Mouse (Mus musculus): ENCODE measurements around the gene Ppat. TPM values are rescaled to one million over a fixed set of nuclear protein-coding genes. Genes with fewer than 3 reads are reported as not detected.
"Not testable (repeated sequence)": the region's sequence is repeated elsewhere in the genome, so short reads cannot be mapped to it uniquely, and the experiment has no call there.

Gene Ppat
- polyA plus RNA-seq (2012; rRNA removed) = 5.6 and 8.7 TPM in 2 replicates

DNA sequence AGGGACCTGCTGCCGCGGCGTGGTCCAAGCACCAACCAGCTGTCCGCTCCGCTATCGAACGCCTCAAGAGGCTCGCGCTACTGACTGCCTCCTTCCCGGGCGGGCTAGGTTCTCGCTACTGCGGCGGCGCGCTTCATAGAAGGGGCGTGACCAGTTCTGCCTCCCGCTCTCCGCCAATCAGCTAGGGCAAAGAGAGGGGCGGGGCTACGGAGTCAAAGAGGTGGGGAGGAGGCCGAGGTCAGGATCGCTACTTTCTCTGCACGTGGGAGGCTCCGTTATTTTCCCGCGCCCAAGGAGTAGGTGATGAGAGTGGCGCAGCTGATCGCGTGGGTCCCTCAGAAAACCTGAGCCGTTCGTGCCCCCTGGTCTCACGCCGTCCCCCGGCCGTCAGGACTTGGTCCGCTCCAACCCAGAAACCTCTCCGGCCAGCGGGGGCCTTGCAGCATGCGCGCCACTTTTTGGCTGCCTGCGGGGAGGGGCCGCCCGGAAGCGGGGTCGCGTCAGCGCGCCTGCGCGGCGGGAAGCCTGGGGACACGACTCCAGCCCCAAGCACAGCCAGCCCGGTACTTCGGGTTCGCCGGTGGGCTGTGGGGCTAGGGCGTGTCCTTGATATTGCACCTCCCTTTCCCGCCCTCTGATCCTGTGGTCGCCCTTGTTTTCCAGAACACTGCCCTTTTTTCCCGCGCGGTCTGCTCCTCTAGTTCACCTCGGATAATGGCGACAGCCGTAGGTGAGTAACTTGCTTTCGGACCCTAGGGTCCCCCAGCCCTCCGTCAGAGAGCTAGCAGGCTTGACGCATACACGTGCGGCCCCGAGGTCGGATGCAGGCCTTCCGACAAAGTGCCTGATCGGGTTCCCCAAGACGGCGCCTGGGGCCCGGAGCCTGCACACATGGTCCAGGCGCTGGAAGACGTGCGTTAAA is at the start of gene Ppat, which contains the start of gene Paics:
Gene Ppat (minus strand): TSS at position 473 of the 922 bp plus-strand sequence.
Gene Paics (plus strand): TSS at position 202 of the 922 bp plus-strand sequence.
- no peak for DNase-seq (ENCODE audit: low read depth)

DNA sequence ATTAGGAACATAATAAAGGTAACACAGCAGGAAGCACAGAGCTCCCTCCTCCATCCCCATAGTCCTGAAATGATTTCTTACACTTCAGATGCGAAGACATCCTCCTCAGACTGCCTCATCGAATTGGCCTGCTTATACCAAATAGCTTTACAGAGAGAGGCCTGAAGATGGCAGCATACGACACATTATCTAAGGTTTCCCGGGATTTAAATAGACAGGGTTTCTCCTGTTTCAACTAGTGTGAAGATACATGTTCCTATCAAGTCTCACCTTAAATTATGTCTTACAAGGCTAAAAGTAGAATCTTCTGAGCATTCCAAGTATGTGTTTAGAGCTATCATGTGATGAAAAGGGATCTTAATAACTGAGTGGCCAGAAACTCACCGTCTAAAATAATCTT is 47.0 kb upstream of the Ppat start:
- no peak for DNase-seq (ENCODE audit: low read depth)

- DNase-seq (ENCODE audit: low read depth) = no peak
Measured at GRCm38 (mm10) chr5:76993174-76993814, 41.9 kb upstream of the Ppat start.

DNA sequence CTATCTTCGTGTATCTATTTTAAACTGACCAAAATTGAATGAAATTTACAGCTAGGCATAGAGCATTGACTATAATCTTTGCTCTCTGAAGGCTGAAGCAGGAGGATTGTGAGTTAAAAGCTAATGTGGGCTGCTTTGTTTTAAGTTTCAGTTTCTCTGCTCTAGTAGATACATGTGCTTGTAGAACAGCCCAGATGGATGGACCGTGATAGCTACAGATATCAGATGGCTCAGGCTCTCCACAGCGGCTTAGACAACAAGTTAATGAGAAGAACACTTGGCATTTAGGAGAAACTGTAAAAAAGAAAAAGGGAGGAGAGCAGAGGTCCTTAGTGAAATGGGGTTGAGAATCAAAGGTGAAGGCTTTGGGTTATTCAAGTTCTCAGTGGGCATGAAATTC is 39.4 kb upstream of the Ppat start:
- DNase-seq (ENCODE audit: low read depth) = no peak

- DNase-seq (ENCODE audit: low read depth) = no peak
Measured at GRCm38 (mm10) chr5:76984015-76984414, 32.6 kb upstream of the Ppat start.

DNA sequence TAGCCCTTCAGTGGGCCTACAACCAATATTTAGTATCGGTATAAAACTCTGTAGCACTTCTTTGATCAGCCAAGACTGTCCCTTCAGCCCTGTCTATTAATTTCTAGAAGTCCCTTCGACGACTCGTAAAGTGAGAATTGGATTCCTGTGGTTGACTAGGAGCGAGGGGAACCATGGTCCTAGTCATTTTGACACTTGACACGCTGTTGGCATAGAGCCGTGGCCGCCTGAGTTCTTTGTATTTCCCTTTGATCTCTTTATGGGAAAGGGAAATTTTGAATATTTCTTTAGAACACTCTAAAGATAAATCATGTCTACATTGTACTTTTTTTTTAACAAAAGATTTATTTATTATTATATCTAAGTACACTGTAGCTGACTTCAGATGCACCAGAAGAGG is 24.4 kb upstream of the Ppat start:
- no peak for DNase-seq (ENCODE audit: low read depth)

DNA sequence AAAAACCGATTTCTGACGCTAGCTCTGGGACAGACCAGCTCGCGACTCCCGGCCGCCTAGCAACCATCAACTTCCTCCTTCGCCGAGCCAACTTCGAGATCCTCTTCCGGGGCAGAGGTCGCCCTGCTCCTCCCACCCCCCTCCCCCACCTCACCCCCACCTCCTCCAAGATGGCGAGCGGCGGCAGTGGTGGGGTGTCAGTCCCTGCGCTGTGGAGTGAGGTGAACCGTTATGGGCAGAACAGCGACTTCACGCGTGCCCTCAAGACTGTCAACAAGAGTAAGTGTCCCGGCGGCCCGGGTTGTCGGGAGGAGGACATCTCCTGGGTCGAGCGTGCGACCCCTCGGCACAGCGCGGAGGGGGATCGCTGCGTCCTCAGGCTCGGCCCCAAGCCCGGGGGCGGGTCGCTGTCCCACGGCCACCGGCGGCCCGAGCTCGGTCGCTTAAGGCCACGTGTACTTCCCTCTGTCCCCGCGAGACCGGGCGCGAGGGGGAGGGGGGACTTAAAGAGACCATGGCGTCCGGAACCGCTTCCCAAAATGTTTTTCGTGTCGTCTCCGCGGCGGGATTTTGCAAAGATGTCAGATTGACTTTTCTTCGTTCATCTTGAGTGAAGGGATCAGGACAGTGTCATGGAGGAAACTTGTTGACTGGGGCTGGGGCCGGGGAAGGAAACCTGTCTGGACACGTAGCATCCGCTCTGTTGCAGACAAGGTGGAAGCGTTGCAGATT is 23.3 kb upstream of the Ppat start, which contains the start of gene Srp72:
Gene Srp72 (plus strand): TSS at position 130 of the 732 bp plus-strand sequence.
- DNase-seq (ENCODE audit: low read depth) = no peak

GRCm38 (mm10) chr5:76974207-76974553 is 22.8 kb upstream of the Ppat start:
- DNase-seq (ENCODE audit: low read depth) = no peak

DNA sequence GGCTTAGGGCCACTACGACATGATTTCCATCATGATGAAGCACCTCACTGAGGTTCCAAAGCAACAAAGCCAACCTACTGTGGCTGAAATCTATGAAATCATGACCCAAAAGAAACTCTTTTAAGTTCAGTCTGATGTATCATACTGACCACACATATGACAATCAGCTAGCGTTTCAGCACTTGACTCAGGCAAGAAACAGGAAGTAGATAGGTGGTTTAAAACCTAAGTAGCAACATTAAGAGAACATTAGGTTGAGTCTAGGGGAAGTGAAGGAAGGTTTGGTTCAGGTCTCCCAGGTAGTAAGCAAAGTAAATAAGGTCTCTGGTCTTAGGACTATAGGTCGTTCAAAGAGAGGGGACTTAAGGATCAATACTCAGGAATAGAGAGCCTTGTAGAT is 22.1 kb upstream of the Ppat start:
- no peak for DNase-seq (ENCODE audit: low read depth)

- not testable (repeated sequence) for DNase-seq (ENCODE audit: low read depth)
Measured at GRCm38 (mm10) chr5:76971115-76971514, 19.7 kb upstream of the Ppat start.

DNA sequence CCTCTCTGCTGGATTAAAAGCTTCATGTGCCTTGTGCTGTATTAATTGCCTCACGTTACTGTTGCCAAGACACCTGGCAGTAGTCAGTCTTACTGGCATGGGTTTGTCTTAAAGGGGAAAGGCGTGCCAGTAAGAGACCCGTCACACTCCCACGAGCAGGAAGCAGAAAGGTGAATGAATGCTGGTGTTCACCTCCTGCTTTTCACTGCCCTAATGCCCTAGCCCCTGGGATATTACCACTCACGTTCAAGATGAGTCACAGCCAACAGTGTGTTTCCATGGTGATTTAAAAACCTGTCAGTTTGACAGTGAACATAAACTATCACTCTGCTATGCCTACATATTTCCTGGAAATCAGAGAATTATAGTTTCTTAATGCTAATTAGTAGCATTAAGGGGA is 17.9 kb upstream of the Ppat start:
- DNase-seq (ENCODE audit: low read depth) = no peak

DNA sequence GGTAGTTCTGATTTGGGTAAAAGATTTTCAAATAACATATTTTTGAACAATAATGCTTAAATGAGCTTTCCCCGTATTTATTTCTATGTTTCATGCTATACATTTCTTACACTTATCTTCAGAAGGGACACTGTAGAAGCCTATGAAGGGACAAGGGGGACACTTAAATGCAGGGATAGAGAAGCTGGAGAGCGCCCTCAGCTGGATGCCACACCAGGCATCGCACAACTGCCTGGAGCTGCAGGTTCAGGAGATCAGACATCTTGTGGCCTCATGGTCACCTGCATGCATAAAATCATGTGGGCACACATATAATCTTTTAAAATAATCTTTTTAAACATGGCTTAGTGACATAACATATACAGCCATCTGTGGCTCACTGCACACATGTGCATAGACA is 13.3 kb upstream of the Ppat start:
- DNase-seq (ENCODE audit: low read depth) = no peak

- no peak for DNase-seq (ENCODE audit: low read depth)
Measured at GRCm38 (mm10) chr5:76962545-76962944, 11.2 kb upstream of the Ppat start.

DNA sequence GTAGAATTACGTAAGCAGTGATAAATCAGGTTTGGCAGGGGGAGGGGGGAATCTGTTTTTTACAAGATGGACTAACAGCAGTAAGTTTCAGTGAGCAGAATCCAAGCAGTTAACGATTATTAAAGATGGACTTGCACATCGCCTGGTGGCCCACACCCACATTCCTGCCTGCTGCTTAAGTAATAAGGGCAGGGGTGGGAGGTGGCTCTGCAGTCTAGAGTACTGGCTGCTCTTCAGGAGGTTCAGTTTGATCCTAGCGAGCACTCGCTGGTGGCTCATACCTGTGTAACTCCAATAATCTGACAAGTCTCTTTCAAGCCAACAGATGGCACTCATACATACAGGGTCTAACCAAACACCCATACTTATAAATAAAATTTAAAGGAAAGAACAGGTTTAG is 8.2 kb upstream of the Ppat start:
- DNase-seq (ENCODE audit: low read depth) = no peak

- DNase-seq (ENCODE audit: low read depth) = no peak
Measured at GRCm38 (mm10) chr5:76957954-76958353, 6.6 kb upstream of the Ppat start.

DNA sequence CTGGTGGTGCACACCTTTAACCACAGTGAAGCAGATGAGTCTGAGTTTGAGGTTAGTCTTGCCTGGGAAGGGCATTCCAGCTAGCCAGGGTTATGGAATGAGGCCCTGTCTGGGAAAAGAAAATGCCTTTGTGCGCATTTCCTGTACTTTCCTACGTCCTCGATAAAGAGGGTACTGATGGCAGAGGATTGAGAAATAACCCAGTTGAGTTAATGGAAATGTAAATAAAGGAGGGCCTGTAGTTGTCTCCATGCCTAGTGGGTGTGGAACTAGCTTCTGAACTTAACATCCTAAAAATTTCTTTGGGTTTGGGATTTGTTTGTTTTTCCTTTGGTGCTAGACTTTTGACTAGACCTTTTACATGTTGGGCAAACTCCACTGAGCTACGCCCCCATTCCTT is 4.1 kb upstream of the Ppat start:
- no peak for DNase-seq (ENCODE audit: low read depth)

GRCm38 (mm10) chr5:76954271-76954900 is 3.0 kb upstream of the Ppat start:
- DNase-seq (ENCODE audit: low read depth) = no peak

DNA sequence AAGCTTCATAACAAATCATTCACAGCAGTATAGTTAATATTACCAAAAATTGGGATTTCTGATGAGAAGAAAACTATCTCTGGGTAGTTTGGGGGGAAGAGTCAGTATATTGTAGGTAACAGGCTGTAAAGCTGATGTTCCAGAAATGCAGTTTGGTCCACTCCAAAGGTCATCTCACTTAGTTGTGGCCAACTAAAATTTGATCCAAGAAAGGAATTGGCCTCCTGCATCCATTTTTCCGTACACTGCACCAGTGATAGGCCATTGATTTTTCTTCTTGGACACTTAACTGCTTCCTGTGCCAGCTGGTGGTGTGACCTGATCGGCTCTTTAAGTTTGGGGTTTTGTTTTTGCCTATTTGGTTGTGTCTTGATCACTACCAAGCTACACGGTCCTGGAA is 2.4 kb upstream of the Ppat start:
- no peak for DNase-seq (ENCODE audit: low read depth)

DNA sequence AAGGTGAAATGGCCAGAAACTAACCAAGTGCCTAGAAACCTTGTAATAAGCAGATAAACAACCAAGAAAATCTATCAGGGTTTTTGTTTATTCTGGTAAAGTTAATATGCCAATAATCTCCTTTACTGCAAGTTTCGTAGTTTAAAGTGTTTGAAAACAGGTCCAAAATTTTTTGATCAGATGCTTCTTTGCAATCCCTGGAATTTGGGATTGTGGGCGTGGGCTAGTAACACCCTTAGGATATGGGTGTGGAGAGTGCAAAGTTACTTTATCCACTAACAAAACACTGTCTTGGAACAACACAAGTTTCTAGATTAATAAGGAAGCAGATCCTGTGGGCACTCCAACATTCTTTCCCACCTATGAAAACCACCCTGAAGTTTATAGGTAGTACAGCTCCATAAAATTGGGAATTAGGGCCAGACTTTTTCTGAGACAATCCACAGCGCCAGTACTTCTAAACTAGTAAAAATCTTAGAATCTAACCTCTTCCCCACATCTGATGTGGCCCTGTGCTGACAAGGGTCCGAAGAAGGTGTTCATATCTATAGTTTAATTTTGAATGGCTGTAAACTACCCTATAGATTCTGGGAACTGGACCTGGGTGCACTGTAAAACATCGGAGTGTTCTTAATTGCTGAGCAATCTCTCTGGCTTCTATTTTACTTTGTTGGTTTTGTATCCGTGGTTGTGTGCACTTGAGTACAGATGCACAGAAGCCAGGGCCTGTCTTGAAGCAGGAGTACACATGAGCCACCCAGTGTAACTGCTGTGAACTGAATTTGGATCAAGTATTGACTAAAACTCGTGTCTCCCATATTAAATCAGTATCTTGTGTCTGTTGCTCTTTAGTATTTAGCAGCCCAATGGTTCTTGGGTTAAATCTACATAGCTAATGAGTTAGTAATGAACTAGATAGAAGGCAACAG is 998 bp upstream of the Ppat start:
- DNase-seq (ENCODE audit: low read depth) = no peak

DNA sequence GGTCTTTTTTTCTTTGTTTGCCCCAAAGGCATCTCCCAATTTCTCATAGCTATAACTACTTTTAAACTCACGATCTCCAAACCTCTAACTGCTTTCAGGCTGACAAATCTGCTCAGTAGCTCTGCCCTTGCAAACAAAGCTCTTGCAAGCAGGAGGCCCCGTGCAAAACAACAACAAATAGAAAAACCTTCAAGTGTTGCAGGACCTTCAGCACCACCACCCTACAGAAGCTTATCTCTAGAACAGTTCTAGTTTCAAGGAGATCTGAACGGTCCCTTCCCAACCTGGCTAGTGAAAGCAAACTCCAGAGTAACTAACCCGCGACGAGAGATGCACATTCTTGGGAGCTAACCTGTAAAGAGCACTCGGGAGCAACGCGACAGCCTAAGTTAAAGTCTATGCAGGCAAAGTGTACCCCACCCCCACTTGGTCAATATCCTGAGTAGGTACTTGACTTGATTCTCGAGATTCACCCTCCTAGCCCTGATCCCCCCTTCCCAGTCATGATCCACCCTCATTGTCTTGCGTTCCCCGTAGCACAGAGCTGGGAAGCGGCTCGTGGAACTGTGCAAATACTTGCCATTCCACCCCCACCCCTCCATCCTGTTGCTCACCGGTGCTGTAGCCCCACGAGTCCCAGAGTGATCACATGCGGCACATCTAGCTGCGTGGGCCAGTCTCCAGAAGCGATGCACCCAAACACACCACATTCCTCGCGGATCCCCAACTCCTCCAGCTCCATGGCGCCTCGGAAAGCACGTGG is 854 bp downstream of the Ppat start:
- no peak for DNase-seq (ENCODE audit: low read depth)
